Mouse (Mus musculus) fibroblast of lung, adult 2 months (primary cell): ENCODE measurements around the gene Ccl24.
A peak's percentile ranks its signal among the peaks of the same experiment; 100 is the strongest.
"Not testable (repeated sequence)": the region's sequence is repeated elsewhere in the genome, so short reads cannot be mapped to it uniquely, and the experiment has no call there.

Experiments used
- DNase-seq: peaks from one replicate; pipeline ENCODE4 v3.0.0-alpha.2; 2011; ENCODE audit warnings: low read depth

The Ccl24 gene

GRCm38 (mm10) chr5:135573006-135573405 lies at the start of gene Ccl24:
TSS of gene Ccl24 (minus strand) at chr5:135573049.
- no peak for DNase-seq

GRCm38 (mm10) chr5:135621725-135622124 lies 48.9 kb upstream of the Ccl24 start:
- peak; percentile 61 for DNase-seq

GRCm38 (mm10) chr5:135620526-135620925 lies 47.7 kb upstream of the Ccl24 start:
- DNase-seq, result no peak

- DNase-seq, result not testable (repeated sequence)
Measured at GRCm38 (mm10) chr5:135619741-135620140, 46.9 kb upstream of the Ccl24 start.

GRCm38 (mm10) chr5:135609794-135610193 lies 36.9 kb upstream of the Ccl24 start:
- no peak for DNase-seq

- no peak for DNase-seq
Measured at GRCm38 (mm10) chr5:135607581-135607980, 34.7 kb upstream of the Ccl24 start.

- not testable (repeated sequence) for DNase-seq
Measured at GRCm38 (mm10) chr5:135606717-135607116, 33.9 kb upstream of the Ccl24 start.

- not testable (repeated sequence) for DNase-seq
Measured at GRCm38 (mm10) chr5:135604643-135605042, 31.8 kb upstream of the Ccl24 start.

- DNase-seq, result no peak
Measured at GRCm38 (mm10) chr5:135589996-135590784, 17.3 kb upstream of the Ccl24 start.

- DNase-seq, result no peak
Measured at GRCm38 (mm10) chr5:135587764-135588163, 14.9 kb upstream of the Ccl24 start.

GRCm38 (mm10) chr5:135585691-135586090 lies 12.8 kb upstream of the Ccl24 start:
- DNase-seq, result no peak

GRCm38 (mm10) chr5:135582330-135582729 lies 9.5 kb upstream of the Ccl24 start:
- peak; percentile 8 for DNase-seq

- no peak for DNase-seq
Measured at GRCm38 (mm10) chr5:135579331-135579751, 6.5 kb upstream of the Ccl24 start.

GRCm38 (mm10) chr5:135576055-135576454 lies 3.2 kb upstream of the Ccl24 start:
- no peak for DNase-seq

- DNase-seq, result no peak
Measured at GRCm38 (mm10) chr5:135568698-135569097, 4.2 kb downstream of the Ccl24 start.

- no peak for DNase-seq
Measured at GRCm38 (mm10) chr5:135567556-135568265, 5.1 kb downstream of the Ccl24 start.

- DNase-seq, result no peak
Measured at GRCm38 (mm10) chr5:135563469-135563868, 9.4 kb downstream of the Ccl24 start, which contains the start of gene Ccl26. TSS of gene Ccl26 (minus strand) at chr5:135563569.

GRCm38 (mm10) chr5:135557671-135558070 lies 15.2 kb downstream of the Ccl24 start:
- DNase-seq, result no peak

GRCm38 (mm10) chr5:135557051-135557450 lies 15.8 kb downstream of the Ccl24 start:
- no peak for DNase-seq

GRCm38 (mm10) chr5:135556259-135556658 lies 16.6 kb downstream of the Ccl24 start:
- DNase-seq, result no peak

- DNase-seq, result no peak
Measured at GRCm38 (mm10) chr5:135551591-135551990, 21.3 kb downstream of the Ccl24 start.

- DNase-seq, result no peak
Measured at GRCm38 (mm10) chr5:135550910-135551309, 21.9 kb downstream of the Ccl24 start.

- no peak for DNase-seq
Measured at GRCm38 (mm10) chr5:135547990-135548389, 24.9 kb downstream of the Ccl24 start.
